Mouse (Mus musculus) thymus, adult 2 months (tissue): ENCODE data around the gene Fam184a. TPM values are rescaled to one million over a fixed set of nuclear protein-coding genes. Genes with fewer than 3 reads are reported as not detected.
A peak's percentile ranks its signal among the peaks of the same experiment; 100 is the strongest.

Experiments used
- DNase-seq: peaks from one replicate; pipeline ENCODE4 v3.0.0; 2021
- H3K27ac ChIP-seq: fragments of 200-500 bp; 2 replicates; pipeline ENCODE4 v1.5.1; 2012; ENCODE audit warnings: low read length, control low read depth; ENCODE audit not compliant: control insufficient read depth, insufficient read depth
- H3K27me3 ChIP-seq: fragments of 200-500 bp; 2 replicates; pipeline ENCODE4 v1.6.1; 2012; ENCODE audit warnings: mild to moderate bottlenecking, low read length, moderate library complexity, mixed read lengths; ENCODE audit not compliant: control insufficient read depth, insufficient read depth
- H3K36me3 ChIP-seq: fragments of 200-500 bp; 2 replicates; pipeline ENCODE4 v1.6.1; 2012; ENCODE audit warnings: mild to moderate bottlenecking, low read length, moderate library complexity; ENCODE audit not compliant: control insufficient read depth, insufficient read depth
- H3K4me1 ChIP-seq: fragments of 200-500 bp; replicated peaks from 2 replicates; pipeline ENCODE4 v1.6.1; 2012; ENCODE audit warnings: low read length; ENCODE audit not compliant: control insufficient read depth, insufficient read depth
- H3K4me3 ChIP-seq: fragments of 200-500 bp; 2 replicates; pipeline ENCODE4 v1.5.1; 2012; ENCODE audit warnings: mild to moderate bottlenecking, low read length, control low read depth, moderate library complexity; ENCODE audit not compliant: control insufficient read depth, insufficient read depth
- CTCF ChIP-seq: fragments of 200-500 bp; IDR thresholded peaks from 2 replicates; pipeline ENCODE4 v1.5.1; 2012; ENCODE audit warnings: mild to moderate bottlenecking, control low read depth, low read length, moderate library complexity, borderline replicate concordance; ENCODE audit not compliant: control insufficient read depth, poor library complexity, insufficient read depth; ENCODE audit errors: extremely low read depth
- POLR2A ChIP-seq: fragments of 200-500 bp; IDR thresholded peaks from 2 replicates; pipeline ENCODE4 v1.6.1; 2012; ENCODE audit warnings: mild to moderate bottlenecking, low read length, control low read depth, moderate library complexity; ENCODE audit not compliant: control insufficient read depth, poor library complexity, insufficient read depth; ENCODE audit errors: extremely low read depth
- WGBS: fragments of 180-500 bp; shearing (Covaris S2); methylation state at CpG from one replicate; pipeline ENCODE4 v1.1.7; 2018; 5-methylcytosine and 5-hydroxymethylcytosine counted together
- polyA plus RNA-seq: library from polyadenylated mRNA; depleted of rRNA; stranded (reverse); fragments of >200 nt; gene quantifications from 2 replicates; pipeline ENCODE4 v1.2.3, GENCODE M21; 2012

Gene Fam184a
- polyA plus RNA-seq, 1 experiment: 0.69 TPM

- no peak for DNase-seq
- Histone ChIP-seq H3K4me1 (no peaks in the 10 kb centered on the region), H3K27ac (no peak overlapping the region), H3K27me3 (no peaks in the 10 kb centered on the region), H3K4me3 (no peak overlapping the region), H3K36me3 (no peaks in the 10 kb centered on the region)
- TF ChIP-seq CTCF (no peak), POLR2A (no peak)
- WGBS: 6% methylated on average over 2 of the region's 2 CpGs
Measured at GRCm38 (mm10) chr10:53771480-53771879, 20.6 kb upstream of the Fam184a start.

GRCm38 (mm10) chr10:53768745-53769144, 17.8 kb upstream of the Fam184a start:
- H3K27me3 ChIP-seq: no peaks in the 10 kb centered on the region
- H3K4me3 ChIP-seq: no peak overlapping the region
- H3K4me1 ChIP-seq: no peaks in the 10 kb centered on the region
- no peaks in the 10 kb centered on the region for H3K36me3 ChIP-seq
- TF ChIP-seq CTCF (no peak), POLR2A (no peak)
- no peak overlapping the region for H3K27ac ChIP-seq
- 36% methylated on average over 3 of the region's 3 CpGs for WGBS
- DNase-seq: no peak

- WGBS: 93% methylated on average over 4 of the region's 4 CpGs
- Histone ChIP-seq H3K4me1 (no peaks in the 10 kb centered on the region), H3K36me3 (no peaks in the 10 kb centered on the region), H3K4me3 (no peak overlapping the region), H3K27me3 (no peaks in the 10 kb centered on the region), H3K27ac (no peak overlapping the region)
- no peak for TF ChIP-seq POLR2A
- TF ChIP-seq CTCF: no peak
- no peak for DNase-seq
Measured at GRCm38 (mm10) chr10:53765471-53765870, 14.5 kb upstream of the Fam184a start.

- no peaks in the 10 kb centered on the region for H3K36me3 ChIP-seq
- TF ChIP-seq CTCF (no peak), POLR2A (no peak)
- H3K4me3 ChIP-seq: no peak overlapping the region
- no peak for DNase-seq
- no peaks in the 10 kb centered on the region; the same call in 1 of the 2 replicates for H3K4me1 ChIP-seq
- H3K27me3 ChIP-seq: no peaks in the 10 kb centered on the region; the same call in 1 of the 2 replicates
- WGBS: 85% methylated on average over 1 of the region's 1 CpGs
- H3K27ac ChIP-seq: no peak overlapping the region
Measured at GRCm38 (mm10) chr10:53752723-53753122, 1.8 kb upstream of the Fam184a start.

GRCm38 (mm10) chr10:53750275-53750954, 508 bp downstream of the Fam184a start:
- H3K27me3 ChIP-seq: no peaks in the 10 kb centered on the region; the same call in 1 of the 2 replicates
- H3K27ac ChIP-seq: no peak overlapping the region
- no peak for DNase-seq
- no peaks in the 10 kb centered on the region; the same call in 1 of the 2 replicates for H3K4me1 ChIP-seq
- no peak for TF ChIP-seq CTCF
- TF ChIP-seq POLR2A: no peak
- no peaks in the 10 kb centered on the region for H3K36me3 ChIP-seq
- peak overlapping the region; percentile 44 for H3K4me3 ChIP-seq
- 15% methylated on average over 39 of the region's 39 CpGs for whole genome bisulfite sequencing

- no peak for DNase-seq
- H3K4me1 ChIP-seq: no peaks in the 10 kb centered on the region; the same call in 1 of the 2 replicates
- no peaks in the 10 kb centered on the region for H3K36me3 ChIP-seq
- H3K4me3 ChIP-seq: no peak overlapping the region
- 92% methylated on average over 6 of the region's 6 CpGs for WGBS
- H3K27ac ChIP-seq: no peak overlapping the region
- H3K27me3 ChIP-seq: no peaks in the 10 kb centered on the region; the same call in 1 of the 2 replicates
- TF ChIP-seq CTCF: no peak
- no peak for TF ChIP-seq POLR2A
Measured at GRCm38 (mm10) chr10:53746039-53746438, 4.9 kb downstream of the Fam184a start.
